Mouse (Mus musculus) midbrain, embryonic 15.5 days (tissue): Measurements from ENCODE around the gene She. TPM values are rescaled to one million over a fixed set of nuclear protein-coding genes. Genes with fewer than 3 reads are reported as not detected.

Experiments used
- ATAC-seq: fragments of 200-750 bp; cut with Nextera tagmentation; replicated peaks from 2 replicates; pipeline ENCODE4 v1.8.0; 2017; ENCODE audit warnings: moderate TSS enrichment
- H3K27ac ChIP-seq: fragments of 300-500 bp; sonication (generic); 2 replicates; pipeline ENCODE4 v1.5.1; 2015; ENCODE audit warnings: mild to moderate bottlenecking, inconsistent platforms
- H3K27me3 ChIP-seq: fragments of 300-500 bp; sonication (generic); replicated peaks from 2 replicates; pipeline ENCODE4 v1.6.1; 2015; ENCODE audit warnings: inconsistent platforms
- H3K36me3 ChIP-seq: fragments of 300-500 bp; sonication (generic); replicated peaks from 2 replicates; pipeline ENCODE4 v1.6.1; 2015; ENCODE audit warnings: inconsistent platforms
- H3K4me1 ChIP-seq: fragments of 300-500 bp; sonication (generic); 2 replicates; pipeline ENCODE4 v1.6.1; 2015; ENCODE audit warnings: inconsistent platforms
- H3K4me2 ChIP-seq: fragments of 300-500 bp; sonication (generic); 2 replicates; pipeline ENCODE4 v1.6.1; 2015; ENCODE audit warnings: inconsistent platforms, mild to moderate bottlenecking, moderate library complexity
- H3K4me3 ChIP-seq: fragments of 300-500 bp; sonication (generic); 2 replicates; pipeline ENCODE4 v1.5.1; 2015; ENCODE audit warnings: mild to moderate bottlenecking, inconsistent platforms
- H3K9ac ChIP-seq: fragments of 300-500 bp; sonication (generic); 2 replicates; pipeline ENCODE4 v1.6.1; 2015; ENCODE audit warnings: mild to moderate bottlenecking, inconsistent platforms
- H3K9me3 ChIP-seq: fragments of 300-500 bp; sonication (generic); 2 replicates; pipeline ENCODE4 v1.6.1; 2016; ENCODE audit warnings: inconsistent platforms
- WGBS: fragments of 180-500 bp; shearing (Covaris S2); methylation state at CpG from one replicate; pipeline ENCODE4 v1.1.7; 2015; ENCODE audit warnings: mixed read lengths; 5-methylcytosine and 5-hydroxymethylcytosine counted together
- polyA plus RNA-seq: library from polyadenylated mRNA; unstranded; fragments of >200 nt; fragmentation: Nextera tagmentation; extraction: Ambion mirVana; gene quantifications from 2 replicates; pipeline ENCODE4 v1.2.1, GENCODE M21; 2015

Gene She
- polyA plus RNA-seq, 1 experiment from 2014 or later = 1.6 TPM

DNA sequence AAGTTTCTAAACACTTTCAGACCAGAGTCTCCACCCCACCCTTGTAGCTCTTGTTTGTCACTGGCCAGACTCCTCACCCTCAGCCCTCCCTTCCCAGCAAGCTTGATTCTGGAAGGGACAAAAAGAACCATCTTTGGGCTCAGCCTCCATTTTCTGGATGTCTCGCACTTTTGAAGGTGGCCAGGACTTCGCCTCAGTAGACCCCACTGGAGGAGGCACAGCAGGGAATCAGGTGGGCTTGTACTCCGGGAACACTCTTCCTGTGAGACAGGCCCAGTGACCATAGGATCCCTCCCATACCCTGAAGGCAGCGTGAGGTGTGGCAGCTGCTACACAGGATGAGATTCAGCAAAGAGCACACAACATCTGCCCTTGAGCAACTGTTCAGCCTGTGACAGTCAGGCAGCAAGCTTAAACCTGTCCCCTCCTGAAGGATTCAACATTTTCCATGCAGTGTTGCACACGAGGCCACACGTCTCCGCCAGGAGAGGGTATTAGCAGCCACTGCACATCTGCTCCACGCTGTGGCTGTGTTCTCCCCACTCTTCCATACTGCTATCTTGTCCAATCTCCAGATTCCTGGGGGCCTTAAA is 66.1 kb downstream of the She start:
- H3K27me3 ChIP-seq = no peaks in the 10 kb centered on the region
- WGBS = 69% methylated on average over 8 of the region's 8 CpGs

GRCm38 (mm10) chr3:89898011-89898410 is 66.8 kb downstream of the She start:
- Histone ChIP-seq H3K9ac (no peak overlapping the region), H3K27me3 (no peaks in the 10 kb centered on the region), H3K4me1 (no peaks in the 10 kb centered on the region; the same call in 1 of the 2 replicates), H3K27ac (no peak overlapping the region), H3K36me3 (no peaks in the 10 kb centered on the region), H3K4me3 (no peak overlapping the region), H3K9me3 (no peaks in the 10 kb centered on the region), H3K4me2 (no peak overlapping the region)
- 71% methylated on average over 10 of the region's 10 CpGs for WGBS
- ATAC-seq = no peak

More for the DNA sequence above, 66.1 kb downstream of the She start:
- Histone ChIP-seq H3K36me3 (no peaks in the 10 kb centered on the region), H3K4me1 (no peaks in the 10 kb centered on the region; the same call in 1 of the 2 replicates), H3K9me3 (no peaks in the 10 kb centered on the region), H3K4me3 (no peak overlapping the region), H3K9ac (no peak overlapping the region), H3K4me2 (no peak overlapping the region), H3K27ac (no peak overlapping the region)
- no peak for ATAC-seq

DNA sequence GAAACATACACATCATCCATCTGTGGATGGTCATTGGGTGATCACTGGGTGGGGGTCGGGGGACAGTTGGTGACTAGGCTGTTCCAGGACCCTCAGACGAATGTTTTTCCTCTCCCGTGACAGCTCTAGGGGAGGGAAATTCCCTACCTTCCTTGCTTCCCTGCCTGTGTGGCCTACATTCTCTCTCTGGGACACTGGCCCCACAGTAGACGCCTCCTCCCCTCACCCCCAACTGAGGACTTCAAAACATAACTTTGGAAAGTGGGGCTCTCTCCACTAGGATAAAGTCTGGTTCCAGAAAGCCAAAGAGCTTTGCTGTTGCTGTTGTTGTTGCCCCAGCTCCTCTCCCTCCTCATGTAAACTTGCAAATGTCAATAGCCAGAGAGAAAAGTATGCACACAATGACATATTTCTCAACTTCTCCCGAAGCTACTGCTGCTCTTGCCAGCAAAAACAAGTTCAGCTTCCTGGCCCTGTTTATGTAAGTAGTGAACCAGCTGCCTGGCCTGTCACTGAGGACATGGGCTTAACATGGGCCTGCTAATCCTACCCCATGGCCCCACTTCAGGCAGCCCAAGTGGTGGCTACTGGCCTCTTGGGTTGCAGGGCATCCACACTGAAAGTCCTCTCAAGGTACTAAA is 67.8 kb downstream of the She start:
- H3K27ac ChIP-seq = no peak overlapping the region
- no peak for ATAC-seq
- no peak overlapping the region for H3K4me3 ChIP-seq
- no peak overlapping the region for H3K4me2 ChIP-seq
- no peaks in the 10 kb centered on the region for H3K27me3 ChIP-seq
- 71% methylated on average over 5 of the region's 5 CpGs for WGBS
- no peaks in the 10 kb centered on the region for H3K9me3 ChIP-seq
- H3K36me3 ChIP-seq = no peaks in the 10 kb centered on the region
- H3K9ac ChIP-seq = no peak overlapping the region
- H3K4me1 ChIP-seq = no peaks in the 10 kb centered on the region; the same call in 1 of the 2 replicates

GRCm38 (mm10) chr3:89899511-89899908 is 68.3 kb downstream of the She start:
- Histone ChIP-seq H3K9me3 (no peaks in the 10 kb centered on the region), H3K27ac (no peak overlapping the region), H3K4me3 (no peak overlapping the region), H3K36me3 (no peaks in the 10 kb centered on the region), H3K4me2 (no peak overlapping the region), H3K4me1 (no peaks in the 10 kb centered on the region; the same call in 1 of the 2 replicates), H3K9ac (no peak overlapping the region), H3K27me3 (no peaks in the 10 kb centered on the region)
- no peak for ATAC-seq
- WGBS = 74% methylated on average over 8 of the region's 8 CpGs

- Histone ChIP-seq H3K9ac (no peak overlapping the region), H3K4me1 (peaks cover 6% of the 10 kb centered on the region), H3K4me2 (no peak overlapping the region), H3K9me3 (no peaks in the 10 kb centered on the region), H3K36me3 (no peaks in the 10 kb centered on the region), H3K27me3 (peaks cover 17% of the 10 kb centered on the region), H3K27ac (no peak overlapping the region), H3K4me3 (no peak overlapping the region)
- WGBS = 86% methylated on average over 3 of the region's 3 CpGs
- ATAC-seq = no peak
Observed at GRCm38 (mm10) chr3:89907846-89908245, 76.7 kb downstream of the She start.

Other genes with a start within 250 kb of the She start
- 33.3 and 33.4 TPM in 2 replicates for gene Adar, start 116.3 kb upstream of the She start, polyA plus RNA-seq
- 31.6 and 33.4 TPM in 2 replicates for gene Chrnb2, start 66.7 kb upstream of the She start, polyA plus RNA-seq
- gene Ube2q1, start 57.8 kb upstream of the She start, polyA plus RNA-seq = 13.4 and 13.8 TPM in 2 replicates
- gene Il6ra, start 81.8 kb downstream of the She start, polyA plus RNA-seq = 1.1 and 1.2 TPM in 2 replicates
- gene Atp8b2, start 132.1 kb downstream of the She start, polyA plus RNA-seq = 12.8 and 13.6 TPM in 2 replicates
- 106 and 121 TPM in 2 replicates for gene Hax1, start 167.4 kb downstream of the She start, polyA plus RNA-seq
- gene 4933434E20Rik, start 220.3 kb downstream of the She start, polyA plus RNA-seq = 205 and 210 TPM in 2 replicates
- 126 and 135 TPM in 2 replicates for gene Ubap2l, start 221.3 kb downstream of the She start, polyA plus RNA-seq
- gene Tpm3, start 241.3 kb downstream of the She start, polyA plus RNA-seq = 382 TPM in 2 replicates